Mouse (Mus musculus): Measurements from ENCODE around the gene Pigc. TPM values are rescaled to one million over a fixed set of nuclear protein-coding genes. Genes with fewer than 3 reads are reported as not detected.
A peak's percentile ranks its signal among the peaks of the same experiment; 100 is the strongest.

Pigc gene
- polyA plus RNA-seq, 1 experiment from 2014 or later, result 46.7 TPM

DNA sequence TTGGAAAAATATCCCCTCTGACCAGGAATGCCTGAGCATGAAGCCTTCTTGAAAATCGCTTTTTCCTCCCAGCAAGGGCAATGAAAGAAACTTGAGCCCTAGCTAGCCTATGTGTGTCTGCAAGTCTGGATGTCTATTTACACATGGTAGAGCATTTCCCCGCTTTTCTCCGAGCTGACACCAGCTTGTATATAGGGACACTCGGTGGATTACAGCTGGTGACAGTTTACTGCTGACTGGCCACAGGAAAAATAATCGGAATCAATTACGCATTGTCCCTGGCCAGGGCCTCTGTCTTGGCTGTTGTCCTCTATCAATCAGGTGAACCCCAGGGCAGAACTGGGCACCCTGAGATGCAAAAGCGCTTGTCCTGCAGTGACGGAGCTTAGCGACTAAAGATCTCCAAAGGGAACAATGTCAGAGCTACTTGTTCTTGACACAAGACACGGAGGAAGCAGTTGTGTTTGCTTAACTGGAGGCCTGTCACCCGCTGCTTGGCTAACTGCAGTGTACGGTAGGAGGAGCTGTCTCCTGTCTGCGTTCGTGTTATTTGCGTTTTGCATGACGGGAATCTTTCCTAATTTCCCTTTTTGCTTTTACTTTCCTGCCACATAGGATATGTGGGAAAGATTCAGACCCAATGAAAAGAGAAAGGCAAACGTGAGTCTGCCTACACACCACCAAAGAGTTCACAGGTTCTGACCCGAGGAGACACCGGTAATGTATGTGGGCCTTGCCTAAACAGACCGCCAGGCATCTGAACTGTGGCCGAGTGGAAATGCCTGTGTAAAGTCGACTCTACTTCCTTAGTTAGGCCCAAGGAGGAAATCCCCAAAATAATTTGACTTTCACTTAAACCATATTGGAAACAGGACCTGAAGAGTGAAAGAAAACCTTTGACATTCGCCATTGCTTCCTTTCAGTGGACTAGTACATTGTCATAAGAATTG, 36.1 kb downstream of the Pigc start:
- peak overlapping the region; percentile 44 for H3K4me2 ChIP-seq (replicated peaks; ENCODE audit: low read depth, low read length)
- 17% methylated on average over 23 of the region's 23 CpGs for WGBS
- H3K4me3 ChIP-seq (ENCODE audit: low read length), result peak overlapping the region; percentile 23
- no peaks in the 10 kb centered on the region for H3K27me3 ChIP-seq (ENCODE audit: insufficient read depth, low read length)
- peaks cover 42% of the 10 kb centered on the region for H3K4me1 ChIP-seq (ENCODE audit: insufficient read depth, low read length)
- ATAC-seq (ENCODE audit: low FRiP score, low TSS enrichment), result peak; percentile 74
- H3K36me3 ChIP-seq (ENCODE audit: insufficient read depth, low read length), result no peaks in the 10 kb centered on the region
- peak overlapping the region; percentile 43 for H3K9ac ChIP-seq (replicated peaks; ENCODE audit: low read length)
- peak overlapping the region; percentile 92 for H3K27ac ChIP-seq (ENCODE audit: low read length)
- H3K9me3 ChIP-seq (ENCODE audit: low read length), result no peaks in the 10 kb centered on the region

DNA sequence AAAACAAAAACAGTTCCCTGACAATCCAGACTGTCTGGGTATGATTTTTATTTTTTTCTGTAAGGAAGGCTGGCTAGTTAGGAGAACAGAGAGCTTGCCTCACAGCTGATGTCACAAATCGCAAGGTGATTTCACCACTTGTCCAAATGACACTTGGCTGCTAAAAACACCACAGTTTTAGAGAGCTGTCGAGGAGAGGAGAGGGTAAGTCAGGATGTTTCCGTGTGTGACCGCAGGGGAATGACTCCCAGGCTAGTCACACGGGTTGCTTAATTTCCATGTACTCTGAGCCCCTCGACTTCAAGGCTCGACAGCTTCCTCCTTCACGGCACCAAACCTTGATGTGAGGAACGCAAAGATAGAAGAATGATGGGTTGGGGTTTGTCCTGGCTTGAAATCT, 37.1 kb downstream of the Pigc start:
- H3K4me3 ChIP-seq (ENCODE audit: low read length), result no peak overlapping the region
- H3K4me2 ChIP-seq (replicated peaks; ENCODE audit: low read depth, low read length), result no peak overlapping the region
- no peak for ATAC-seq (ENCODE audit: low FRiP score, low TSS enrichment)
- peaks cover 33% of the 10 kb centered on the region for H3K4me1 ChIP-seq (ENCODE audit: insufficient read depth, low read length)
- no peaks in the 10 kb centered on the region for H3K36me3 ChIP-seq (ENCODE audit: insufficient read depth, low read length)
- 55% methylated on average over 9 of the region's 9 CpGs for whole genome bisulfite sequencing
- no peaks in the 10 kb centered on the region for H3K9me3 ChIP-seq (ENCODE audit: low read length)
- H3K27me3 ChIP-seq (ENCODE audit: insufficient read depth, low read length), result no peaks in the 10 kb centered on the region
- H3K27ac ChIP-seq (ENCODE audit: low read length), result no peak overlapping the region
- H3K9ac ChIP-seq (replicated peaks; ENCODE audit: low read length), result no peak overlapping the region

DNA sequence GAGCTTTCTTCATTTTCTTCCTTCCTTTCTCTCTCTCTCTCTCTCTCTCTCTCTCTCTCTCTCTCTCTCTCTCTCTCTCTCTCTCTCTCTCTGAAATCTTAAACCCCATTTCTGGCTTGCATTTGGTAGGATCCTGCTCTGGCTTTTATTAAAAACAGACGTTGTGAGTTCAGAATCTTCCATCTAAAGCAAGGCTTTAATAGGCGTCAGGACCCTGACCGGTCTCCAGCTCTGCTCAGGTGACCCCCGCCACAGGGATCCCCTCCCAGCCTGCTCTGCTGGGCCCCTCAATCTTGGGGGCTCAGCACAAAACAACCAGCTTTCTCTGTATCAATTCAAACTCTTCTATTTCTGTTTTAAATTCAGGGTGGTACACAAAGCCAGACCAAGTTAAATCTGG, 39.2 kb downstream of the Pigc start:
- Histone ChIP-seq H3K9ac (replicated peaks; ENCODE audit: low read length) (0 out of 2 replicates have a peak overlapping the region, but pooled peaks have one; percentile 41), H3K4me3 (ENCODE audit: low read length) (no peak overlapping the region), H3K36me3 (ENCODE audit: insufficient read depth, low read length) (no peaks in the 10 kb centered on the region), H3K27ac (ENCODE audit: low read length) (peak overlapping the region; percentile 71; the same call in 1 of the 2 replicates), H3K4me1 (ENCODE audit: insufficient read depth, low read length) (peaks cover 39% of the 10 kb centered on the region), H3K4me2 (replicated peaks; ENCODE audit: low read depth, low read length) (no peak overlapping the region), H3K27me3 (ENCODE audit: insufficient read depth, low read length) (no peaks in the 10 kb centered on the region), H3K9me3 (ENCODE audit: low read length) (no peaks in the 10 kb centered on the region)
- WGBS, result 58% methylated on average over 4 of the region's 4 CpGs
- no peak for ATAC-seq (ENCODE audit: low FRiP score, low TSS enrichment)

DNA sequence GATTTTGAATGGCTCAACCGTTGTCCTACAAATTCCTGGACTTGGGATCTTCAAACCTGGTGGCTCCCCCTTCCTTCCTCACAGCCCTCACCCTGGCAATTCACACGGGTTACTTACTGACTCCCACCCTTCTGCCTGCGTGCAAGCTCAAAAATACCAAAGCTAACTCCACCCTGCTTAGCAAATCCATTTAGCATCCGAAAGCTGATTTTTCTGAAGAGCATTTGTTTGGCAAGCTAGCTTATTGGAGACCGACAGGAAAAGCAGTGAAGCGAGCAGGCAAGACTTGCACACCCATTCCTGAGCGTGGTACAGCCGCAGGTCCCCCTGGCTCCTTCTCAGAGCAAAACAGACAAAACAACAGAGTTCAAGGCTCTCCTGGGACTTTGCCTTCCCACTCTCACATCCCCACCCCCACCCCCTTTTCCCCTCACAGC, 39.7 kb downstream of the Pigc start:
- Histone ChIP-seq H3K9me3 (ENCODE audit: low read length) (no peaks in the 10 kb centered on the region), H3K36me3 (ENCODE audit: insufficient read depth, low read length) (no peaks in the 10 kb centered on the region), H3K4me1 (ENCODE audit: insufficient read depth, low read length) (peaks cover 42% of the 10 kb centered on the region), H3K4me3 (ENCODE audit: low read length) (no peak overlapping the region), H3K27me3 (ENCODE audit: insufficient read depth, low read length) (no peaks in the 10 kb centered on the region), H3K4me2 (replicated peaks; ENCODE audit: low read depth, low read length) (peak overlapping the region; percentile 28; the same call in 1 of the 2 replicates), H3K27ac (ENCODE audit: low read length) (peak overlapping the region; percentile 71), H3K9ac (replicated peaks; ENCODE audit: low read length) (0 out of 2 replicates have a peak overlapping the region, but pooled peaks have one; percentile 41)
- no peak for ATAC-seq (ENCODE audit: low FRiP score, low TSS enrichment)
- 20% methylated on average over 8 of the region's 8 CpGs for WGBS

DNA sequence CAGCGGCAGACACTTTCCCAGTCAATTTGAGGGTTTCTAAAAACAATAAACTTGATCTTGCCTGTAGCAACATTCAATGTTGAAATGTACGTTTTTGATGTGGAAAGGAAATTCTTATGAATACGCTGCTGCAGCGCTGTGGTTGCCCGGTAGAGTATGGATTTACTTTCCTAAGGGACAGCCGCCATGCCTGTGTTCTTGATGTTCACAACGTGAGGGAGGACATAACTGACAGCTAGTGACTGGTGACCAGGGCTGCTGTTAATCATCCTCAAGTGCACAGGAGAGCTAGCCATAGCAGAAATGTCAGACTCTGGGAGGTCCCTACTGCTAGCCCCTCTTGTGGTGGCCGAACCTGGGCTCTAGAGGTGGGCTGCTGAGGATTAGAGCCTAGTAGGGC, 40.1 kb downstream of the Pigc start:
- no peak overlapping the region for H3K4me3 ChIP-seq (ENCODE audit: low read length)
- H3K36me3 ChIP-seq (ENCODE audit: insufficient read depth, low read length), result no peaks in the 10 kb centered on the region
- H3K4me1 ChIP-seq (ENCODE audit: insufficient read depth, low read length), result peaks cover 41% of the 10 kb centered on the region
- 38% methylated on average over 8 of the region's 8 CpGs for WGBS
- 0 out of 2 replicates have a peak overlapping the region, but pooled peaks have one; percentile 41 for H3K9ac ChIP-seq (replicated peaks; ENCODE audit: low read length)
- H3K27ac ChIP-seq (ENCODE audit: low read length), result peak overlapping the region; percentile 71
- no peaks in the 10 kb centered on the region for H3K9me3 ChIP-seq (ENCODE audit: low read length)
- peak overlapping the region; percentile 28; the same call in 1 of the 2 replicates for H3K4me2 ChIP-seq (replicated peaks; ENCODE audit: low read depth, low read length)
- H3K27me3 ChIP-seq (ENCODE audit: insufficient read depth, low read length), result no peaks in the 10 kb centered on the region
- no peak for ATAC-seq (ENCODE audit: low FRiP score, low TSS enrichment)

DNA sequence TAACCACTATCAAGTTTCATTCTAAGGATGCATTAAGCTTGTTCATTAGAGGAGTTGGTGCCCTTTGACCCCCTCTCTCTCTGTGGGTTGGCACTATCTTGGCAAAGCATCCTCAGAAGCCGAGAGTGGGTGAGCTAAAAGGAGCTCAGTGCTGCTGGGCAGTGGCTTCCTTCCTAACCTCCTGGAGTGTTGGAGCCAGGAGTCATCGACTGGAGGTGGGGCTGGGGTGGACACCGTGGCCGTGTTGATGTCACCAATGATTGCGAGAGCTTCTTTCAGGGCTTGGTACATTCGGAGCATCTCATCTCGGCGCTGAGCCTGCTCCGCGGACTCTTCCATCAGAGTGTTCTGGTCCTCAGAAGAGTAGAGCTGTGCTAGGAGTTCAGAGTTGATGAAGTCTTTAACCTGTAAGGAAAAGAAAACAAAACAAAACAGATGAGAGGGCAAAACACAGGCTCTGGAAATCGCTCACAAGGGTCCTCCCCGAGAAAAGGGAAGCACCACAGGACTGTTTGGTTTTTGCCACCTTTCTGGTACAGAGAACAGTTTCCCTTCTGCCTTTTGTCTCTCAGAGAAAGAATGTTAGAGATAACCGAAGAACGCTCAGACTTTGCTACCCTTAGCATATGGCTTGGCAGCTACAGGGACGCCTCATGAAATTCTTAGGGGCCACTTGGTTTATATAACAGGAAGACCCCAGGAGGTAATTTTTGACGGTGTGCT, 42.7 kb downstream of the Pigc start:
- 71% methylated on average over 16 of the region's 16 CpGs for WGBS
- Histone ChIP-seq H3K9ac (replicated peaks; ENCODE audit: low read length) (no peak overlapping the region), H3K27ac (ENCODE audit: low read length) (no peak overlapping the region), H3K4me3 (ENCODE audit: low read length) (no peak overlapping the region), H3K4me1 (ENCODE audit: insufficient read depth, low read length) (peaks cover 50% of the 10 kb centered on the region), H3K36me3 (ENCODE audit: insufficient read depth, low read length) (no peaks in the 10 kb centered on the region), H3K4me2 (replicated peaks; ENCODE audit: low read depth, low read length) (no peak overlapping the region), H3K27me3 (ENCODE audit: insufficient read depth, low read length) (no peaks in the 10 kb centered on the region), H3K9me3 (ENCODE audit: low read length) (no peaks in the 10 kb centered on the region)
- no peak for ATAC-seq (ENCODE audit: low FRiP score, low TSS enrichment)

DNA sequence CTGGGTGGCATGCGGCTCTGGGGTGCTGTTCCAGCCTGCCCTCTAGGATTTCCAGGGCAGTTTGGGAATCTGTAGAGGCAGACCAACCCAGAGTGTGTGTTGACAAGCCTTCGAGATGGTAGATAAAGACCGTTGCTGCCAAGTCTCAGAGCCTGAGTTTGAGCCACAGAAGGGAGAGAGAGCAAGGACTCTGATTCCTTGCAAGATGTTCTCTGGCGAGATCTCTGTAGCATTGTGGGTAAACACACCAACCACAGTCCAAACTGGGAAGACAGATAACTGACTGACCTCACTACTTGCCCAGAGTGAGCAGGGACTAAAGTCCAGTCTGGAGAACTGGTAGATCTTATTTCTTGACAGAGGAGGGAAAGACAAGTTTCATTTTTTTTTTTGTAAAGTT, 44.6 kb downstream of the Pigc start:
- 78% methylated on average over 4 of the region's 4 CpGs for WGBS
- peaks cover 63% of the 10 kb centered on the region for H3K4me1 ChIP-seq (ENCODE audit: insufficient read depth, low read length)
- H3K36me3 ChIP-seq (ENCODE audit: insufficient read depth, low read length), result no peaks in the 10 kb centered on the region
- H3K27me3 ChIP-seq (ENCODE audit: insufficient read depth, low read length), result no peaks in the 10 kb centered on the region
- H3K27ac ChIP-seq (ENCODE audit: low read length), result no peak overlapping the region
- no peak overlapping the region for H3K4me2 ChIP-seq (replicated peaks; ENCODE audit: low read depth, low read length)
- no peaks in the 10 kb centered on the region for H3K9me3 ChIP-seq (ENCODE audit: low read length)
- H3K9ac ChIP-seq (replicated peaks; ENCODE audit: low read length), result no peak overlapping the region
- ATAC-seq (ENCODE audit: low FRiP score, low TSS enrichment), result no peak
- H3K4me3 ChIP-seq (ENCODE audit: low read length), result no peak overlapping the region

DNA sequence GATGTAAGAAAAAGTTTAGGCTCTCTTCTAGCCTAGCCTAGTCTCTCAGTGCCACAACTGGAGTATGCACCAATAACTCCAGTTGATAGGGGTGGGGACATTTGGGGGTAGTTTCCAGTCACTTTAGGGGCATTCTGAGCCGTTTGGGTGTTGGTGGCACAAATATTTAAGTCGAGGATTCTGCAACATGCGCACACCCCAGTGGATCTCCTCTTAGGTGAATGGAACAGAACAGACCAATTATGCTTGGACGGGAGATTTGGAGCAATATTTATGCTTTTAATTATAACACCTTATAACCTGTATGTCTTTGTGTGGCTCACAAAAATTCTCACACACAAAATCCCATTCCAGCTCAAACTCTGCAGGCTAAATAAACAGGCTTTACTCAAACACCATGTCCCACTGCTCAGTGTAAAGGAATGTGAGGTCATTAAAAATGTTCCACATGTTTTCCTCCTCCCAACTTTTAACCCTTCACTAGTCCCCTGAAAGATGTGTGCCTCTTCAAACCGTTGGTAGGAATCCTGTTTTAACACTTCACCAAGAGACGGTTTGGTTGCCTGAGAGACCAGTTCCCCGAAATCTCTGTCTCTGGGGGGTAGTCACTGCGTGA, 46.4 kb downstream of the Pigc start:
- H3K27me3 ChIP-seq (ENCODE audit: insufficient read depth, low read length), result no peaks in the 10 kb centered on the region
- H3K4me1 ChIP-seq (ENCODE audit: insufficient read depth, low read length), result peaks cover 60% of the 10 kb centered on the region
- ATAC-seq (ENCODE audit: low FRiP score, low TSS enrichment), result peak; percentile 57; the same call in 1 of the 2 replicates
- WGBS, result 35% methylated on average over 8 of the region's 8 CpGs
- no peaks in the 10 kb centered on the region for H3K9me3 ChIP-seq (ENCODE audit: low read length)
- H3K9ac ChIP-seq (replicated peaks; ENCODE audit: low read length), result 0 out of 2 replicates have a peak overlapping the region, but pooled peaks have one; percentile 35
- no peak overlapping the region for H3K4me3 ChIP-seq (ENCODE audit: low read length)
- H3K27ac ChIP-seq (ENCODE audit: low read length), result peak overlapping the region; percentile 88
- no peaks in the 10 kb centered on the region for H3K36me3 ChIP-seq (ENCODE audit: insufficient read depth, low read length)
- H3K4me2 ChIP-seq (replicated peaks; ENCODE audit: low read depth, low read length), result no peak overlapping the region

DNA sequence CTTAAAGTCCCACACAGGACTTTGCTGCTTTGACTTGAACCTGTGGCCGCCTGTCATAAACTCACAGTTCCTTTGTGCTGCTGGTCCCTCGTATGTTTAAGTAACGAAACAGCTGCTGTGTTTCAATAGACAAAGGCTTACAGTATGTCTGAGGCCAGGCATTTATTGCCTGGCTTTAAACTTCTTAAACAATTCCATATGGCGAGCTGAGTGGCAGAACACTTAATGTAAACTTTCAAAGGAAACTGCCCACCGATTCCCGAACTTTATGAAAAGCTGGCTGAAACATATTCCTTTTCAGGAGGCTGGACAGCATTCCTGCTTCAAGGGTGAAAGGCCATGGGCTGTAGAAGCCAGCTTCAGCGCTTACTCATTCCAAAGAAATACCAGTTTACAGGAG, 48.0 kb downstream of the Pigc start:
- 22% methylated on average over 7 of the region's 7 CpGs for WGBS
- Histone ChIP-seq H3K27me3 (ENCODE audit: insufficient read depth, low read length) (no peaks in the 10 kb centered on the region), H3K27ac (ENCODE audit: low read length) (peak overlapping the region; percentile 88), H3K9me3 (ENCODE audit: low read length) (no peaks in the 10 kb centered on the region), H3K4me2 (replicated peaks; ENCODE audit: low read depth, low read length) (0 out of 2 replicates have a peak overlapping the region, but pooled peaks have one; percentile 10), H3K4me3 (ENCODE audit: low read length) (no peak overlapping the region), H3K4me1 (ENCODE audit: insufficient read depth, low read length) (peaks cover 64% of the 10 kb centered on the region), H3K36me3 (ENCODE audit: insufficient read depth, low read length) (no peaks in the 10 kb centered on the region), H3K9ac (replicated peaks; ENCODE audit: low read length) (no peak overlapping the region)
- ATAC-seq (ENCODE audit: low FRiP score, low TSS enrichment), result peak; percentile 68
